Mouse (Mus musculus): Measurements from ENCODE around the gene Myom3. TPM values are rescaled to one million over a fixed set of nuclear protein-coding genes. Genes with fewer than 3 reads are reported as not detected.
A peak's percentile ranks its signal among the peaks of the same experiment; 100 is the strongest.

The Myom3 gene
- total RNA-seq, 2 experiments from 2014 or later = 23.1 to 57.4 TPM

GRCm38 (mm10) chr4:135758331-135758730 lies 1.2 kb upstream of the Myom3 start:
- DNase-seq = no peak
- intact Hi-C loops (cut with DNase I) = no loop called here

DNA sequence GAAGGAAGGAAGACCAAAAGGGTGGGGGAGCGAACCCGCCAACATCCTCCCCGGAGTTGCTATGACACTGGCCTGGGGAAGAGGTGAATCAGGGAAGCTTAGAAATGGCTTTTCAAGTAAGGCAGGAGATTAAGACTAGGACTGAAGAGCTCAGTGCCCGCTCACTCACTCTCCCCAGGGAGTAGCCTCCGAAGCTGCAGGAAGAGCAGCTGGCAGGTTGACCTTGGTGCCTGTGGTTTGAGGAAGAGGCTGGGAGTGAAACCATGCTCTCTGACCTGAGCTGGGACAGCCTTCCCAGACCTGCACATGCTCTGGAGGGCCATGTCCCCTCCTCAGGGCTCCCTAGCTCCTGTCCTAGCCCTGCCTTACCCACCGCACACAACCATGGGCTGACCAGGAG lies 690 bp upstream of the Myom3 start:
- no peak for DNase-seq
- intact Hi-C loops (cut with DNase I) = no loop called here

GRCm38 (mm10) chr4:135761048-135761447 lies 1.5 kb downstream of the Myom3 start:
- intact Hi-C loops (cut with DNase I) = no loop called here
- DNase-seq = no peak

DNA sequence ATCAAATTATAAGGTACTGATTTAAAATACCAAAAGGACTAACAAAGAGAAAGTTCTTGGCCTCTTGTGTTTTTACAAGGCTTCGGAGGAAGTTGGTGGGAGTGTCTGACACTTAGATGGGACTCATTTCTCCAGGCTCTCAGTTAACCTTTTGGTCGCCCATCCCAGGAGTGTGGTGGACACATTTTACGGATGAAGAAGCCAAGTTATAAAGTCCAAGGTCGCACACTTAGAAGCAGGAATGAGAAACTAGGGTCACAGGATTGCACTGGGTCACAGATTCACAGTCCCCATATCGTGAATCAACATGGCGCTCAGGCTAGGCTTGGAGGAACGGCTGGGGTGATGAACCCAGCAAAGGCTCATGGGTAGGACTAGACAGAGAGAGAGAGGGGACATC lies 2.1 kb downstream of the Myom3 start:
- no peak for DNase-seq

DNA sequence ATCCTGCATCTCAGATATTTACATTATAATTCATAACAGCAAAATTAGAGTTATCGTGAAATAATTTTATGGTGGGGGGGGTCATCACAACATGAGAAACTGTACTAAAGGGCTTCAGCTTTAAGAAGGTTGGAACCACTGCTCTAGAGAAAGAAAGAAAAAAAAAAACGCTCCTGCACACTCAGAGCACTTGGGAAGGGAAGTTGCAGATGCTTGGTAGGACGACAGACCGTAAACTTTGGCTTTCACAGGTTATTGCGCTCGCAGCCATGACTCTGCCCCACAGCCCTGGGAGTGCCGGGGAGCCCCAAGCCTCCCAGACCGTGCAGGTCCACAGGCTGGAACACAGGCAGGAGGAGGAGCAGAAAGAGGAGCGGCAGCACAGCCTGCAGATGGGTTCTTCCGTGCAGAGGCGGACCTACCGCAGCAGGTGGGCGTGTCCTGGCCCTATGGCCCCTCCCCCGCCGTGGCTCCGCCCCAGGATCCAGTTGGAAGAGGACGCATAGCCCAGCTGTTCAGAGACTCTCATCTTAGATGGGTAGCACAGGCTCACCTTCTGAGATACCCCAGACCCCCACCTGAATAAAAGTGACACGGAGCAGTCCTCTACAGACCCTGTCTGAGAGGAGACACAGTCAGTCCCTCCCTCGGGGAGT lies 2.9 kb downstream of the Myom3 start:
- intact Hi-C loops (cut with DNase I) = no loop called here
- DNase-seq = peak; percentile 28 to 33

More for the DNA sequence above, 2.1 kb downstream of the Myom3 start:
- intact Hi-C loops (cut with DNase I) = no loop called here

DNA sequence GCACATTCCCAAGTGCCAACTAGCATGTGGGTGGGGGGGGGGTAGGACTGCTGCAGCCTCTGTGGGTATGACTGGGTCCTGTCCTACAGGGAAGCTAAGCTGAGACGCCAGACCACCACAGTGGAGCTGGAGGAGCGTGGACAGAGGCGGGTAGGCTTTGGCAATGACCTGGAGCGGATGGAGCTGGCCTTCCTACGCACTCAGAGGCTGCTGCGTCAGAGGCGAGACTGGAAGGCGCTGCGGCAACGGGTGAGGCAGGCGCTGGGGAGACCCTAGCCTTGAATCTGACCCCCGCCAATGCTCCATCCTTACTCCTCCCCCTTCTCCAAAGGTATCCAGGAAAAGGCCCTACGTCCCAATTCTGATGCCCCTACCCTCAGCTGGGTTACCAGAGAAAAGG lies 5.2 kb downstream of the Myom3 start:
- intact Hi-C loops (cut with DNase I) = loop anchor here (5.0 kb wide), 1 partner anchor 42 kb away; no protein-coding TSS in a partner anchor
- no peak for DNase-seq

GRCm38 (mm10) chr4:135765707-135766106 lies 6.2 kb downstream of the Myom3 start:
- intact Hi-C loops (cut with DNase I) = loop anchor here (5.0 kb wide), 1 partner anchor 43 kb away; no protein-coding TSS in a partner anchor
- no peak for DNase-seq

- DNase-seq = no peak
- intact Hi-C loops (cut with DNase I) = loop anchor here (5.0 kb wide), 1 partner anchor 45 kb away; no protein-coding TSS in a partner anchor
These were observed 7.5 kb downstream of the Myom3 start for GRCm38 (mm10) chr4:135766976-135767375.

- intact Hi-C loops (cut with DNase I) = loop anchor here (2.0 to 5.0 kb wide), 2 partner anchors 47 to 60 kb away; no protein-coding TSS in a partner anchor
- peak in 1 of 2 experiments; percentile 48 for DNase-seq
These were observed 9.3 kb downstream of the Myom3 start for GRCm38 (mm10) chr4:135768572-135769526.

- intact Hi-C loops (cut with DNase I) = no loop called here
- DNase-seq = no peak
These were observed 11.2 kb downstream of the Myom3 start for GRCm38 (mm10) chr4:135770611-135771305.

GRCm38 (mm10) chr4:135771592-135771991 lies 12.1 kb downstream of the Myom3 start:
- intact Hi-C loops (cut with DNase I) = no loop called here
- no peak for DNase-seq

DNA sequence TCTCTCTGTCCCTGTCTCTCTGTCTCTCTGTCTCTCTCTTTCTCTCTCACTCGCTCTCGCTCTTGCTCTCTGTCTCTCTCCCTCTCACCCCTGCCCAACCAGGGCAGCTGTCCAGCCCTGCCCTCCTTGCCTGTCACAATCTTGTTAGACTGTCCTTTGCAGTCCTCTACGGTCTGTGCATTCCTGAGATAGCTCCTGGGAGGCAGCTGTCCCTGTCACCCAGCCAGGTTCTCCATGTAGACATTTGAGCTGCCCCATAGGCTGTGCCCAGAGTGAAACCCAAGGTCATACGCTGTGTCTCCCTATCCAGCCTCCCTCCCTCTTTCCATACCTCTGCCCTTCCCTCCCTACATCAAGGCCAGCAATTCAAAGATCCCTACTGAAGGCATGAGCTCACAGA lies 13.2 kb downstream of the Myom3 start:
- intact Hi-C loops (cut with DNase I) = no loop called here
- peak; percentile 30 to 54 for DNase-seq

GRCm38 (mm10) chr4:135774496-135774895 lies 15.0 kb downstream of the Myom3 start:
- intact Hi-C loops (cut with DNase I) = no loop called here
- no peak for DNase-seq

- no peak for DNase-seq
- intact Hi-C loops (cut with DNase I) = no loop called here
These were observed 17.3 kb downstream of the Myom3 start for GRCm38 (mm10) chr4:135776850-135777249.

DNA sequence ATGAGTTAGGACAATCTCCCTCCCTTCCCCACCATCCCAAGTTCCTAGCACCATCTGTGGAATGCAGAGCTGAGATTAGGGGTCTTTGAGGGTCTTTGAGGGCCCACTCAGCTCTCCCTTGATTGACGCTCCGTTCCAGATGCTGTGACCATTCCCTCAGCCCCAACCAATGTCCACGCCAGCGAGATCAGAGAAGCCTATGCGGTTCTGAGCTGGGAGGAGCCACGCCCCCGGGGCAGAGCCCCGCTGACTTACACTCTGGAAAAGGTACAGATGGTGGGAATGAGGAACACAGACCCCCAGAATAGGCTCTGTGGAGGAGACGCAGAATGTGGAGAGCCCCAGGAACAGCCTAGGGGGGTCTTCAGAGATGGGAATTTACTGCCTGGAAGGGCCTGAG lies 20.1 kb downstream of the Myom3 start:
- DNase-seq = no peak
- intact Hi-C loops (cut with DNase I) = no loop called here

- no peak for DNase-seq
These were observed 20.7 kb downstream of the Myom3 start for GRCm38 (mm10) chr4:135780255-135780654.

DNA sequence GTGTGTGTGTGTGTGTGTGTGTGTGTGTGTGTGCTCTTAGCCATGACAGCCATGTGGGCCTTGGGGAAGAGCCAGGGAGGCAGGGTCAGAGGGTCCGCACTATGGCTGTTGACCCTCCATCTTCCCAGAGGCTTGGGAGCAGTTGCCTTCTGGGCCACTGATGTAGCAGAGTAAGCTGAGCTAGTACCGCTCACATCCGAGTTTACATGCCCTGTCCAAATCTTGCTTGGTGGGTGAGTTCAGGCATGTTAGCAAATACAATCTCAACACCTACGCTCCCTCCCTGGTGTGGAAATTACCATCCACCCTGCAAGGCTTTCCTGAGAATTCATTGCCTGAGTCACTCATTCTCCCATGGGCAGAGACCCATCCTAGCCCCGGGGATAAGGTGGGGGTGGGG lies 21.8 kb downstream of the Myom3 start:
- no peak for DNase-seq
- intact Hi-C loops (cut with DNase I) = no loop called here

More at GRCm38 (mm10) chr4:135780255-135780654, 20.7 kb downstream of the Myom3 start:
- intact Hi-C loops (cut with DNase I) = no loop called here

DNA sequence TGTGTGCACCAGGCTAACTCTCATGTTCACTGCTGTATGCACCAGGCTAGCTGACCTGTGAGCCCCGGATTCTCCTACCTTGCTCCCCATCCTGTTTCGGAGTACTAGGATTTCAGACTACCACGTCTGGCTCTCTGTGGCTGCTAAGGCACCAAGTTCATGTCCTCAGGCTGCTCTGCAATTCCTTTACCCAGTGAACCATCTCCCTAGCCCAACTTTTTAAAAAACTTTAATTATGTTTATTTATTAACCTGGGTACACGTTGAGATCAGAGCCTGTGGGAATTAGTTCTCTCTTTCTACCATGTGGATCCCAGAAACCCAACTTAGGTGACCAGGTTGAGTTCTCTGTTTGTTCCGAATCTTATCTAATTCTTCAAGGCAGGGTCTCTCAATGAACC lies 27.1 kb downstream of the Myom3 start:
- intact Hi-C loops (cut with DNase I) = no loop called here
- DNase-seq = no peak

- DNase-seq = no peak
- intact Hi-C loops (cut with DNase I) = no loop called here
These were observed 27.8 kb downstream of the Myom3 start for GRCm38 (mm10) chr4:135787271-135787670.

DNA sequence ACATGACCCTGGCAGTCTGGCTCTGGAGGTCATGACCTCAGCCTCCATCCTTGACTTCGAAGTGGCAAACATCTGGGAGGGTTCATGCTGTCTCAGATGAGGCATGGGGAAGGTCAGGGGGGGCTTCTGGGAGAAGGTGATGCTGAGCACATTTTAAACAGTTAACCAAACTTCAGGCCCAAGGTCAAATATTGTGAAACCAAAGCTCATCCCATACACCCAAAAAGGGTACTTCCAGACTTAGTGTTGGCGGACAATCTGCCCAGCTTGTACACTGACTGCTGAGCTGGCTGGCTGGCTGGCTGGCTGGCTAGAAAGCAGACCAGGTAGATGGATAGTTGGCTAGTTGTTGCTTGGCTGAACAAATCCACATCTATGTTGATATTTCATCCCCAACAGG lies 29.6 kb downstream of the Myom3 start:
- no peak for DNase-seq
- intact Hi-C loops (cut with DNase I) = no loop called here

GRCm38 (mm10) chr4:135792821-135793220 lies 33.3 kb downstream of the Myom3 start:
- no peak for DNase-seq
- intact Hi-C loops (cut with DNase I) = no loop called here

All from gastrocnemius, postnatal 36 days (tissue).